Mouse (Mus musculus): ENCODE measurements at regions not wholly inside any gene's neighbourhood (a gene's known extent, or its start where the extent isn't known, plus 50 kb on each side); places are given as distances from the start of the nearest gene placed in this dataset.

DNA sequence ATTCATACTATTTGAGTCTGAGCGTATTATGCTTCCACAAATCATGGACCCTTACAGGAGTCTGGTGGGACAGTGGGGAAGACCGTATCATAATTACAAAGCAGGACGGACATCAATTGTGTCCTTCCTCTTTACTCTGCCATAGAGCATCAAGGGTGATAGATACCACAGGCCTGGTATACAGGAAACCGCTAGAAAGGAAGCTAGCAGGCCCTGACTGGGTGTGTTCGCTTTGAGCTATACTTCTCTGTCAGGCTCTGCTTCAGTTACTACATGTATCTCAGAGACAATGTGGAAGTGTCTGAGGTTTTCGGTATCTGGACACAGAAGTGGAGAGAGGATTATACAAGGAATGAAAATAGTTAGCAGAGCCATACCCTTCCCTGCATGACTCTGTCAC lies 59.0 kb upstream of the Prok2 start:
- no peak for DNase-seq
- TF ChIP-seq CTCF (IDR thresholded peaks at IDR 0.05), result no peak
- H3K4me3 ChIP-seq, result no peak overlapping the region
- intact Hi-C loops (cut with DNase I), result no loop called here
- no peak overlapping the region for H3K27ac ChIP-seq

DNA sequence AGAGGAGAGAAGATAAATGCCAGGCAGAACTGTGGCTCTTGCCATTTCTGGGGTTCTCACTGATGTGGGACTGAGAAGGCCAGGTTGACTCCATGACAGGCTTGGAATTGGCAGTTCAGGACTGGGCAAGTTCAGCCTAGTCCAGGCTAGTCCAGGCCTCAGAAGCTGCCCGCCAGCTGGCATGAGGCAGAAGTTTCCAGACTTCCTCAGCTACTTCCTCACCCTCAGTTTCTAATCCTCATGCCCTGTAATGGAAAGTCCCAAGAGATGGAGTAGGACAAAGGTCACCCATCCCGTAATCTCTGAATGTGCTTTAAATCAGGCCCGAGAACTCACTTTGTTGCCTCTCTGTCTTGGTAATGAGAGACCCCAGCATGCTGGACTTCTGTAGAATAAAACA lies 58.6 kb upstream of the Prok2 start:
- DNase-seq, result no peak
- TF ChIP-seq CTCF (IDR thresholded peaks at IDR 0.05), result no peak
- Histone ChIP-seq H3K27ac (no peak overlapping the region), H3K4me3 (no peak overlapping the region)
- intact Hi-C loops (cut with DNase I), result no loop called here

- H3K27ac ChIP-seq, result no peak overlapping the region
- intact Hi-C loops (cut with DNase I), result no loop called here
- H3K4me3 ChIP-seq, result no peak overlapping the region
- no peak for DNase-seq
- no peak for TF ChIP-seq CTCF (IDR thresholded peaks at IDR 0.05)
These were observed 58.1 kb upstream of the Prok2 start for GRCm38 (mm10) chr6:99784285-99784684.

GRCm38 (mm10) chr6:99782996-99783395 lies 56.8 kb upstream of the Prok2 start:
- Histone ChIP-seq H3K4me3 (no peak overlapping the region), H3K27ac (no peak overlapping the region)
- intact Hi-C loops (cut with DNase I), result no loop called here
- TF ChIP-seq CTCF (IDR thresholded peaks at IDR 0.05), result peak; percentile 60
- no peak for DNase-seq

Measured in gastrocnemius, adult 2 months (tissue).